Mouse (Mus musculus): ENCODE measurements around the gene Cdk13. TPM values are rescaled to one million over a fixed set of nuclear protein-coding genes. Genes with fewer than 3 reads are reported as not detected.

The Cdk13 gene
- 7.5 and 7.6 TPM in 2 replicates for polyA plus RNA-seq (2015; fragmentation: Nextera tagmentation; extraction: Ambion mirVana)

DNA sequence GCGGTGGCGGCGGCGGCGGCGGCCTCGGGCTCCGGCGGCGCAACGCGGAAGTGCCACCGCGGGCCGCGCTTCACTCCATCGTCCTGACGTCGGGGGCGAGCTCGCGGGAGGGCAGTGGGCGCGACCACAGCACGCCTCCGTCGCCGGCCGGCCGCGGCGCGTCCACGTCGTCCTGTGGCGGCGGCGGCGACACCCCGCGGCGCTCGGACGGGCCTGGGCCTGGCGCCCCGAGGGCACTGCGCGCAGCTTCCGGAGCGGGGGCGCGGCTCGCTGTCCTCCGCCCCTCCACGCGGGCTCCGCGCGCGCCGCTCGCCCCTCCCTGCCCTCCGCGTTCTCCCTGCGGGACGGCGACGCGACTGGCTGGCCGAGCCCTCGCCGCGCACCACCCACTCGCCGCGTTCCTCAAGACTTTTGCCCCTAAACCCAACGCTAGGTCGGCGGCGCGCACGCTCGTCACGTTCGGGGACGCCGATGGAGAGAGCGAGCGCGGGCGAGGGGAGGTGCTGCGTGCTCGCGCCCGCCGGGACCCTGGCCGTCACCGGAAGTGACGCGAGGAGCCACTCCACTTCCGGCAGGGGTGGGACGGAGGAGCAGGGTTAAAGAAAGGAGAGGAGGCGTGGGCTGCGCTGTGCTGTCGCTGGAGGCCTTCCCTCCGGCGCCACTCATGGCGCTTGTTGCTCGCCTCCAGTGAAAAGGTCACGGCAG, at the start of gene Cdk13:
Cdk13 (minus strand) TSS at position 189 of the 705 bp plus-strand sequence.
- peak within 1 kb of the TSS; percentile 99 for H3K9ac ChIP-seq
- peak within 1 kb of the TSS; percentile 97 for H3K27ac ChIP-seq
- 0% methylated on average over 97 of the region's 110 CpGs for WGBS (ENCODE audit: insufficient replicate concordance)
- peak within 1 kb of the TSS; percentile 100 for H3K4me3 ChIP-seq (replicated peaks)
- no peaks in the 10 kb centered on the region for H3K27me3 ChIP-seq
- H3K4me2 ChIP-seq: peak within 1 kb of the TSS; percentile 89
- DNase-seq: peak; percentile 97
- peaks cover 25% of the 10 kb centered on the region for H3K4me1 ChIP-seq (replicated peaks)
- no peaks in the 10 kb centered on the region for H3K9me3 ChIP-seq (replicated peaks)
- peak; percentile 91 for ATAC-seq (ENCODE audit: low read depth)
- H3K36me3 ChIP-seq: no peaks in the 10 kb centered on the region; the same call in 1 of the 2 replicates

DNA sequence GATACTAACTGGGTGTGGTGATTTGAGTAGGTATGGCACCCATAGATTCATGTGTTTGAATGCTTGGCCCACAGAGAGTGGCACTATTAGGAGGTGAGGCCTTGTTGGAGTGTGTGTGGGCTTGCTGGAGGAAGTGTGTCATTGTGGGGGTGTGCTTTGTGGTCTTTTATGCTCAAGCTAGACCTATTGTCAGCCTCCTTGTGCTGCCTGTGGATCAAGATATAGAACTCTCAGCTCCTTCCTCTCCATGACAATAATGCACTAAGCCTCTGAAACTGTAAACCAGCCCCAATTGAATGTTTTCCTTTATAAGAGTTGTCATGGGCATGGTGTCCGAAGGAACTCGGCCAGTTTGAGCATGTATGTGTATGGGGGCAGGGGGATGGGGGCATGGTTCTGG, 38.4 kb upstream of the Cdk13 start:
- DNase-seq (no peak), ATAC-seq (ENCODE audit: low read depth) (no peak)
- WGBS (ENCODE audit: insufficient replicate concordance): 72% methylated on average over 2 of the region's 2 CpGs
- Histone ChIP-seq H3K36me3 (no peaks in the 10 kb centered on the region), H3K9me3 (replicated peaks) (no peaks in the 10 kb centered on the region), H3K4me3 (replicated peaks) (no peak overlapping the region), H3K4me1 (replicated peaks) (no peaks in the 10 kb centered on the region), H3K27me3 (no peaks in the 10 kb centered on the region), H3K4me2 (no peak overlapping the region), H3K27ac (no peak overlapping the region), H3K9ac (no peak overlapping the region)

DNA sequence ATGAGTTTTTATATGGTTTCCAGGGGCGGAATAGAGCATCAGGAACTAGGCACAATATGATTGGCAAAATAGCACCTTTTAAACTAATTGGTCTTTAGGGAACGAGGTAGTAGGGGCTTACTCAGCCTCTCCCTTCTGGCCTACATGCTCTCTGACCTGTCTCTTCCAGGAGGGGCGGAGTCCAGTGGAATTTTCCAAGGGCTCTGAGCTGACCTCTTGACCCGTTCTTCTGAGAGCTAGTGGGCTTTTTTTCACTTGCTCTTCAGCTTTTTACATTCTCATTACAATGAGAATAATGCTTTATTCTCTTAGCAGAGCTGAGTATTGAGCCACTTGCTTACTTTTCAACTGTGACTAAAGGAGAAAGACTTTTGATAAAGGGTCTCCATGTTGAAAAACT, 37.9 kb upstream of the Cdk13 start:
- H3K4me2 ChIP-seq: no peak overlapping the region
- ATAC-seq (ENCODE audit: low read depth) (no peak), DNase-seq (no peak)
- WGBS (ENCODE audit: insufficient replicate concordance): 46% methylated on average over 4 of the region's 4 CpGs
- no peaks in the 10 kb centered on the region for H3K27me3 ChIP-seq
- no peaks in the 10 kb centered on the region for H3K36me3 ChIP-seq
- H3K27ac ChIP-seq: no peak overlapping the region
- no peaks in the 10 kb centered on the region for H3K9me3 ChIP-seq (replicated peaks)
- H3K9ac ChIP-seq: no peak overlapping the region
- H3K4me3 ChIP-seq (replicated peaks): no peak overlapping the region
- no peaks in the 10 kb centered on the region for H3K4me1 ChIP-seq (replicated peaks)

GRCm38 (mm10) chr13:17839137-17839536, 34.2 kb upstream of the Cdk13 start:
- WGBS (ENCODE audit: insufficient replicate concordance): 76% methylated on average over 5 of the region's 5 CpGs

GRCm38 (mm10) chr13:17838484-17838851, 33.6 kb upstream of the Cdk13 start:
- no peak overlapping the region for H3K27ac ChIP-seq
- ATAC-seq (ENCODE audit: low read depth): peak; percentile 31; the same call in 1 of the 2 replicates
- no peak overlapping the region for H3K4me2 ChIP-seq
- peak; percentile 28 for DNase-seq
- H3K4me3 ChIP-seq (replicated peaks): no peak overlapping the region
- no peaks in the 10 kb centered on the region for H3K36me3 ChIP-seq
- no peak overlapping the region for H3K9ac ChIP-seq
- H3K4me1 ChIP-seq (replicated peaks): no peaks in the 10 kb centered on the region
- 29% methylated on average over 4 of the region's 4 CpGs for WGBS (ENCODE audit: insufficient replicate concordance)
- no peaks in the 10 kb centered on the region for H3K9me3 ChIP-seq (replicated peaks)
- H3K27me3 ChIP-seq: no peaks in the 10 kb centered on the region

More at GRCm38 (mm10) chr13:17839137-17839536, 34.2 kb upstream of the Cdk13 start:
- H3K9ac ChIP-seq: no peak overlapping the region
- H3K27ac ChIP-seq: no peak overlapping the region
- no peaks in the 10 kb centered on the region for H3K36me3 ChIP-seq
- no peaks in the 10 kb centered on the region for H3K9me3 ChIP-seq (replicated peaks)
- no peak for ATAC-seq (ENCODE audit: low read depth)
- DNase-seq: no peak
- no peak overlapping the region for H3K4me3 ChIP-seq (replicated peaks)
- H3K4me2 ChIP-seq: no peak overlapping the region
- no peaks in the 10 kb centered on the region for H3K27me3 ChIP-seq
- no peaks in the 10 kb centered on the region for H3K4me1 ChIP-seq (replicated peaks)

DNA sequence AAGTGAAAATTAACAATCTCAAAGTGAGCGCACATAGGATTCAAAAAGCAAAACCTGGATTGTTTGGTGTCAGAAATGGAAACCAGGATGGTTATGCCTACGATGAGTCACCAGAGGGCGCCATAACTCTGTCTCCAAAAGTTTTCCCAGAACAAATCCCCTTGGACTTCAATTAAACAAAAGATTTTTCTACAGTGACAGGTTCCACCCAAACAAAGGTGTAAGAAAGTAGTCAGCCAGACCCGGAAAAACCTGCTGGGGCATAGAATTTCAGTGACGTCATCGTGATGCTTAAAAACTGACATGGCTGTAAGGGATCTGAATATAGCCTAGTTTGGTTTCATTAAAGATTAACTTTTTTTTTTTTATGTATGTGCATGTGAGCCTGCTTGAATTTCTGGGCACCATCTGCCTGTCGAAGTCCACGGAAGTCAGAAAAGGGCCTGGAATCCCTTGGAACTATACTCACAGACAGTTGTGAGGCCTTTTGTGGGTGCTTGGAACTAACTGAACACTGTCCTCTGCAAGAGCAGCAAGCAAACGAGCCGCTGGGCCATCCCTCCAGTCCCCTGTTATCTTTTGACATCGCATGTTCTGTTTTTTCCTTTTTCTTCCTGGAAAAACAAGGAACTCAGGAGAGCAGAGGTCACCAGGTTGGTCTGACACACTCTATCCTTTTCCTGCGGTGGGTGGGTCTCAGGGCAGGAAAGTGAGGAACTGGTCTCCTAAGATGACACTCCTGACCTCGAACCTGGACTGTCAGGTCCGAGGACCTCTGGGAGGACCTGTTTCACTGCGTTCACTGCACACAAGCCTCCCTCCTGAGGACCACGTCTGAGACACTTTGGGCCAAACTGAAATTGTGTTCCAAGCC, 33.0 kb upstream of the Cdk13 start:
- no peaks in the 10 kb centered on the region for H3K36me3 ChIP-seq

DNA sequence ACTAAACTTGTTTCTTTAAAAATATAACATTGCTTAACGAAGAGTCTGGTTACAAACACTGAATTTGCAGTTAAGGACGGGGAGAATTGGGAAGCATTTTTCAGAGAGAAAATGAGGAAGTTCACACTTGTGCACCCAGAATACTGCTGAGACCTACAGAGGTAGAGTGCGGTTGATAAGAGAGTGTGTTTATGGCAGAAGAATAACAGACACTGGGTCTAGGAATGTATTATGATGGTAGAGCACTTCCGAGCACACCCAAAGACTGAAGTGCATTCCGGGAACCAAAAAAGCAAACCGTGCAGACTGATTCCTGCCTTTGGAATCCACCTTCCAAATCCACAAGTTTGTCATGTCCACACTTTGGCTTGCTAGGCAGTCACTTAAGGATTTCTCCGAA, 31.9 kb upstream of the Cdk13 start:
- ATAC-seq (ENCODE audit: low read depth) (no peak), DNase-seq (no peak)
- Histone ChIP-seq H3K4me3 (replicated peaks) (no peak overlapping the region), H3K4me1 (replicated peaks) (no peaks in the 10 kb centered on the region), H3K4me2 (no peak overlapping the region), H3K9ac (no peak overlapping the region), H3K9me3 (replicated peaks) (no peaks in the 10 kb centered on the region), H3K27ac (no peak overlapping the region), H3K36me3 (no peaks in the 10 kb centered on the region), H3K27me3 (no peaks in the 10 kb centered on the region)
- WGBS (ENCODE audit: insufficient replicate concordance): 43% methylated on average over 7 of the region's 7 CpGs

More for the DNA sequence above, 33.0 kb upstream of the Cdk13 start:
- WGBS (ENCODE audit: insufficient replicate concordance): 33% methylated on average over 16 of the region's 16 CpGs
- H3K4me1 ChIP-seq (replicated peaks): no peaks in the 10 kb centered on the region
- H3K4me3 ChIP-seq (replicated peaks): no peak overlapping the region
- H3K9ac ChIP-seq: no peak overlapping the region
- no peak overlapping the region for H3K4me2 ChIP-seq
- no peaks in the 10 kb centered on the region for H3K9me3 ChIP-seq (replicated peaks)
- ATAC-seq (ENCODE audit: low read depth): no peak
- DNase-seq: no peak
- H3K27me3 ChIP-seq: no peaks in the 10 kb centered on the region
- no peak overlapping the region for H3K27ac ChIP-seq

- Histone ChIP-seq H3K9me3 (replicated peaks) (no peaks in the 10 kb centered on the region), H3K4me3 (replicated peaks) (no peak overlapping the region), H3K27ac (no peak overlapping the region), H3K4me1 (replicated peaks) (no peaks in the 10 kb centered on the region), H3K4me2 (no peak overlapping the region), H3K27me3 (no peaks in the 10 kb centered on the region), H3K36me3 (no peaks in the 10 kb centered on the region), H3K9ac (no peak overlapping the region)
- DNase-seq: no peak
- 45% methylated on average over 3 of the region's 3 CpGs for WGBS (ENCODE audit: insufficient replicate concordance)
- ATAC-seq (ENCODE audit: low read depth): no peak
Observed at GRCm38 (mm10) chr13:17832940-17833339, 28.0 kb upstream of the Cdk13 start.

DNA sequence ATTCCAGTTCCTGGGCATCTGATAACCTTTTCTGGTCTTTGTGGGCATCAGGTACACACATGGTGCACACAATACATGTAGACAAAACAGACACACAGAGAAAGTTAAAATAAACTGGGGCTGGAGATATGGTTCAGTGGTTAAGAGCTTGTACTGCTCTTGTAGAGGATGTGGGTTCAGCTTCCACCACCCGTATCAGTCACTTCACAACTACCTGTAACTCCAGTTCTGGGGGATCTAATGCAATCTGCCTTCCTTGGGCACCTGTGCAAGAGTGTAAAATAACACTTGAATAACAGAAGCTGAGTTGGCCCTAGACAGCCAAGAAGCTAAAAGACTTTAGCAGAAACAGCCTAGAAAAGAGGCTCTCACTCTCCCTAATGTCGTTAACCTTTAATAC, 12.3 kb upstream of the Cdk13 start:
- peaks cover 3% of the 10 kb centered on the region; the same call in 1 of the 2 replicates for H3K27me3 ChIP-seq
- no peak overlapping the region for H3K4me3 ChIP-seq (replicated peaks)
- WGBS (ENCODE audit: insufficient replicate concordance): 67% methylated on average over 2 of the region's 2 CpGs
- no peak for ATAC-seq (ENCODE audit: low read depth)
- H3K9me3 ChIP-seq (replicated peaks): no peaks in the 10 kb centered on the region
- no peak overlapping the region for H3K9ac ChIP-seq
- H3K4me2 ChIP-seq: no peak overlapping the region
- H3K4me1 ChIP-seq (replicated peaks): no peaks in the 10 kb centered on the region
- H3K36me3 ChIP-seq: no peaks in the 10 kb centered on the region
- H3K27ac ChIP-seq: no peak overlapping the region
- no peak for DNase-seq

DNA sequence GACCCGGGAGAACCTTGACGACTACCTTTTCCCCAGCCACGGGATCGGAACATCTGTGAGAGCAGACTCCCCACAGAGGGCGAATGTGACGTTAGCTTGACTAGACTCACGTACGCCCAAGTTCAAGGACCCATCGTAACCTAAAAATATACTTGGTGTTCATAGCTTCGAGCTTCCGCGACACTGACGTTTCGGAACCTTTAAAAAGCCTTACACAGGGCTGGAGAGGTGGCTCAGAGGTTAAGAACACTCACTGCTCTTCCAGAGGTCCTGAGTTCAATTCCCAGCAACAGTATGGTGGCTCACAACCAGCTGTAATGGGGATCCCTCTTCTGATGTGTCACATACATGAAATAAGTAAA, 698 bp upstream of the Cdk13 start:
- no peak for DNase-seq
- Histone ChIP-seq H3K36me3 (no peaks in the 10 kb centered on the region; the same call in 1 of the 2 replicates), H3K9ac (peak overlapping the region; percentile 82), H3K4me1 (replicated peaks) (peaks cover 20% of the 10 kb centered on the region), H3K4me3 (replicated peaks) (peak overlapping the region; percentile 100), H3K9me3 (replicated peaks) (no peaks in the 10 kb centered on the region), H3K27me3 (no peaks in the 10 kb centered on the region), H3K4me2 (peak overlapping the region; percentile 89), H3K27ac (peak overlapping the region; percentile 97)
- WGBS (ENCODE audit: insufficient replicate concordance): under 1% methylated on average over 14 of the region's 14 CpGs
- ATAC-seq (ENCODE audit: low read depth): no peak

DNA sequence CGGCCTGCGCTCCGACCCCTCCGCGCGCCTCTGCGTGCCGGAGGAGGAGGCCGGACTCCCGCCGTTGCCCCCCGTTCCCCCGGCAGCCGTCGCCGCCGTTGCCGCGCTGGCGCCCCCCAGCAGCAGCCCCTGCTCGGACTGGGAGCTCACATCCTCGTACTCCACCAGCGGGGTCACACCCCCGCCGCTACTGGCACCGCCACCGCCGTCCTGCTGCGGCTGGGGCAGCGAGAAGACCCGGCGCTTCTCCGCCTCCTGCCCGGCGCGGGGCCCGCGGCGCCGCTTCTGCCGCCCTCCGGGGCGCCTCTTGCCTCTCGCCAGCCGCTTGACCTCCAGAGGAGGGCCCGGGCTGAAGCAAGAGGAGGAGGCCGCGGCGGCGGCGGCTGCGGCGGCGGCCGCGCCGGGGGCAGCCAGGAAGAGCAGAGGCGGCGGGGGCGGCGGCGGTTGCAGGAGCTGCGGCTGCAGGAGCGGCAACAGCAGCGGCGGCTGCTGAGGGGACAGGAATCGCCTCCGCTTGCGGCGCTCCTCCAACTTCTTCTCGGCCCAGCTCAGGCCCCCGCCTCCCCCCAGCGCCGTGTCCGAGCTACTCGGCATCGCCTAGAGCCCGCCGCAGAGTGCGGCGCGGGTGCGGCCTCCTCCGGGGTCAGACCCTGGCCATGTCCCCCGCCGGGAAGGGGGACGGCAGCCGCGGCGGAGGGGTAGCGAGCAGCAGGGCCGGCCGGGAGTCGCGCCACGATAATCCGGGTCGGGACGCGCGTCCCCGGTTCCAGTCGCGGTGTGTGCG, 647 bp downstream of the Cdk13 start:
- H3K27me3 ChIP-seq: no peaks in the 10 kb centered on the region
- ATAC-seq (ENCODE audit: low read depth) (peak; percentile 0), DNase-seq (peak; percentile 35)
- peak overlapping the region; percentile 100 for H3K4me3 ChIP-seq (replicated peaks)
- peak overlapping the region; percentile 97 for H3K27ac ChIP-seq
- WGBS (ENCODE audit: insufficient replicate concordance): under 1% methylated on average over 86 of the region's 105 CpGs
- H3K4me1 ChIP-seq (replicated peaks): peaks cover 33% of the 10 kb centered on the region
- H3K36me3 ChIP-seq: no peaks in the 10 kb centered on the region; the same call in 1 of the 2 replicates
- no peaks in the 10 kb centered on the region for H3K9me3 ChIP-seq (replicated peaks)
- peak overlapping the region; percentile 99 for H3K9ac ChIP-seq
- peak overlapping the region; percentile 89 for H3K4me2 ChIP-seq

All from liver, embryonic 13.5 days (tissue).